Mouse (Mus musculus) monocyte, adult 5-6 weeks (primary cell): ENCODE measurements around the gene Dnajb7. TPM values are rescaled to one million over a fixed set of nuclear protein-coding genes. Genes with fewer than 3 reads are reported as not detected.

Experiments
- ATAC-seq: fragments of 153-309, 156-312 bp; replicated peaks from 2 replicates; pipeline ENCODE4 v1.8.0; 2017; ENCODE audit warnings: mild to moderate bottlenecking; ENCODE audit not compliant: low TSS enrichment, insufficient number of reproducible peaks, severe bottlenecking, poor library complexity, low FRiP score
- total RNA-seq: library from RNA; stranded (forward); fragments of 200-1000, 200-491, 200-594 nt; gene quantifications from 3 replicates; pipeline ENCODE4 v1.2.3, GENCODE M21; 2017

Dnajb7 gene
- total RNA-seq, result 0.19 to 0.43 TPM in 2 of 3 replicates, not detected in the other

GRCm38 (mm10) chr15:81408199-81408598 is at the start of gene Dnajb7:
TSS of gene Dnajb7 (minus strand) at chr15:81408299.
- ATAC-seq, result no peak

GRCm38 (mm10) chr15:81448463-81448862 is 40.4 kb upstream of the Dnajb7 start:
- ATAC-seq, result peak; percentile 83

DNA sequence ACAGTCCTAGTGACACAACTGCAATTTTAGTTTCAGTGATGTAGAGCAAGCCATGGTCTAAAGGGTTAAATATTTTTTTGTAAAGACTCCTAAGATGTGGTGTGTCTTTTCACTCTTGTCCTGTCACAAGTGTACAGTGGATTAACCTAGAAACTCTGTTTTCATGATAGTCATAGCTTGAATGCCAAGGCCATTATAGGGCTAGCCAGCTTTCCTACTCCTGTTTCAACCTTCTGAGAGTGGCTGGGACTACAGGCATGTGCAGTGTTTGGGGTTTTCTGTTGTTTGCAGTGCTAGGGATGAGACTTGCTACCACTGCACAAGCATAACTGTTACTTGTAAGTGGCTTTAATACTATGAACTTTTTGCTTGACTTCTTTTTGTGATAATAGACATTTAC is 31.1 kb upstream of the Dnajb7 start:
- ATAC-seq, result no peak

GRCm38 (mm10) chr15:81438345-81438744 is 30.2 kb upstream of the Dnajb7 start:
- no peak for ATAC-seq

- ATAC-seq, result no peak
Observed at GRCm38 (mm10) chr15:81431195-81431594, 23.1 kb upstream of the Dnajb7 start.

DNA sequence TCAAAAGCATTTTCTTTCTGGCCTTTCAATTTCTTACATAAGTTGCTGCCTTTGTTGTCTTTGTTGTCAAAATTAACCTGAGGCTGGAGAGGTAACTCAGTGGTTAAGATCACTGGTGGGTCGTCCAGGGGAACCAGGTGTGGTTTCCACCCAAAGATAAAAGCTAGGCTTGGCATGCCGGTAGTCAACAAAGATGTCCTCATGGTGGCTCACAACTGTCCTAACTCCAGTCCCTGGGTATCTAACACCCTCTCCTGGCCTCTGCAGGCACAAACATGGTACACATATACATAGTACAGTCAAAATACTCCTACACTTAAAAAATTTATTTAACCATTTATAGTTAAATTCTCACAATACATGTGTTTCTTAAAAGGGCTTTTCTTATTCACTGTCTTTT is 19.8 kb upstream of the Dnajb7 start:
- ATAC-seq, result no peak

DNA sequence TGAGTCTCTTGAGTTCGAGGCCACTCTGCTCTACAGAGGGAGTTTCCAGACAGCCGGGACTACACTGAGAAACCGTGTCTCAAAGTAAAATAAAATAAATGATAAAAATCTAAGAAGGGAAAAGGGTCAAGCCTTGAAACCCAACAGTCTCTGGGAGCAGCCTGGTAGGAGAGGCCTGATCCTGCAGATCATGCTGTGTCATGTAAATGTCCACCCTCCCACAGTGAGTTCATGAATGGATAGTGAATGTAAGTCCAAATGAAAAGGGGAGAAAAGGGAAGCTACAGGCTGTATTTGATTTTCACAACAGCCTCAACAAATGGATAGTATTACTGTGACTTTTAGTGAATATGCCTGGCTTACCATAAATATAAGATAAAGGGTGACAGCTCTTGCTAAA is 17.2 kb upstream of the Dnajb7 start:
- ATAC-seq, result no peak

GRCm38 (mm10) chr15:81422156-81422681 is 14.1 kb upstream of the Dnajb7 start:
- ATAC-seq, result no peak

DNA sequence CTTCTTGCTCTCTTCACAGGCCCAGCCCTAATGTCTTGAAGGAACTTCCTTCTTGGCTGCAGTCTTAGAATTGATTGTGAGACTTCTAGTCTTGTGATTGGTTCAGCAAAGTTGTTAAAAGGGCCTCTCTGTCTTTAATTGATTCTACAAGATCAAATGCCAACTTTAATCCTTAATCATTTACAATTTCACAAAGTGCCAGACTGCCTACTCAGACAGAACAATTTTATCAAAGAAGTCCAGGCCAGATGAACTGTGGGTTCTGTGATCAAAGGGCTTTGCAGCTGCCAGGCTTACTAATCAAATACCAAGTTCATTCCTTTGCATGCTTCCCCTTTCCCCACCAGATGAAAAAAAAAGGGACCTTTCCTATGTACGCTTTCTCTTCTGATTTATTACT is 13.4 kb upstream of the Dnajb7 start:
- ATAC-seq, result no peak

DNA sequence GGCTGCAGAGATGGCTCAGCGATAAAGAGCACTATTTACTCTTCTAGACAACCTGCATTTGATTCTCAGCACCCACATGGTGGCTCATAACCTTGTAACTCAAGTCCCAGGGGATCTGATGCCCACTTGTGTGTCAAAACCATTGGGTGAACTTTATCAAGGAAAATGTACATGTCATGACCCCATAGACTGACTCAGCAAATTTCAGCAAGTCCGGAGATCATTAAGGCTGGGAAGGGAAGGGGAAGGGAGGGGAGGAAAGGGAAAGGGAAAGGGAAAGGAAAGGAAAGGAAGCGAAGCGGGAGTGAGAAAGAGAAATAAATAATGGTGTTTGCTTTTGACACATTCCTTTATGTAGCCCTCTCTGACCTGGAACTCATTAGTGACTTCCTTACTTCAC is 10.0 kb upstream of the Dnajb7 start:
- ATAC-seq, result no peak

GRCm38 (mm10) chr15:81416763-81417310 is 8.7 kb upstream of the Dnajb7 start:
- ATAC-seq, result peak; percentile 61; the same call in 1 of the 2 replicates

- no peak for ATAC-seq
Observed at GRCm38 (mm10) chr15:81405008-81405407, 3.1 kb downstream of the Dnajb7 start.

GRCm38 (mm10) chr15:81399638-81400315 is 8.3 kb downstream of the Dnajb7 start, which contains the start of the genes St13 and Xpnpep3:
TSS of gene St13 (minus strand) at chr15:81400077.
TSS of gene Xpnpep3 (plus strand) at chr15:81400138.
- peak; percentile 99 for ATAC-seq

DNA sequence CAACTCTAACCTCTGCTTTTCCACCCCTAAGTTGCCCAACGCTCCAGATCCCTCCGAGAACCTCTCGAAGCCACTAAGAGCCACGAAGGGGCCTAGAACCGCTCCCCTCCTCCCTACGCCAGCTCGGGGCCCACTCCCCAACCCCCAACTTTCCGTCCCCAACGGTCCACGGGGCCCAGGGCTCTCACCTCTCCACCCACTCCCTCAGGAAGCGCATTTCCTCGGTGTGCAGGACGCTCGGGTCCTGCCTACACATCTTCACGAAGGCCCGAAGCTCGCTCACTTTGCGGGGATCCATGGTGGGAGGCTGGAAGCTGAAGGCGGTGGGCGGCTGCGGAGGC is 8.8 kb downstream of the Dnajb7 start:
- ATAC-seq, result no peak

DNA sequence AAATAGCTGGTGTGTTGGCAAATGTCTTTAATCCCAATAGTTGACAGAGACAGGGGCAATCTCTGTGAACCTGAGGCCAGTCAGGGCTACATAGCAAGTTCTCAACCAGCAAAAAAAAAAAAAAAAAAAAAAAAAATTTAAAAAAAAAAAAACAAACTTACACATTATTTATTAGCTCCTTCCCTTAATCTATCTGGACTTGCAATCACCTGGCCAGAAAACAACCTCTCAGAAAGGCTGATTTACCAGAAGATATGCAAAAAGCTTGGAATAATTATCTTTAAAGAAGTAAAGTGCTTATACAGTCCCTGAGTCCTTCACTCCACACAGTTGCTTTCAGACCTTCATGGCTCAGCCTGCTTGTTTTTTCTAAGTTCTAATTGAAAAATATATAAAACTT is 9.9 kb downstream of the Dnajb7 start:
- no peak for ATAC-seq

GRCm38 (mm10) chr15:81394211-81394915 is 13.7 kb downstream of the Dnajb7 start:
- ATAC-seq, result no peak

GRCm38 (mm10) chr15:81392997-81393396 is 15.1 kb downstream of the Dnajb7 start:
- ATAC-seq, result peak; percentile 88

GRCm38 (mm10) chr15:81386327-81386726 is 21.8 kb downstream of the Dnajb7 start:
- ATAC-seq, result no peak

- no peak for ATAC-seq
Observed at GRCm38 (mm10) chr15:81378845-81379244, 29.3 kb downstream of the Dnajb7 start.

- ATAC-seq, result no peak
Observed at GRCm38 (mm10) chr15:81374621-81375020, 33.5 kb downstream of the Dnajb7 start.
